7 mouse cellular contexts compared by ENCODE assay signal in the genomic region with DNA sequence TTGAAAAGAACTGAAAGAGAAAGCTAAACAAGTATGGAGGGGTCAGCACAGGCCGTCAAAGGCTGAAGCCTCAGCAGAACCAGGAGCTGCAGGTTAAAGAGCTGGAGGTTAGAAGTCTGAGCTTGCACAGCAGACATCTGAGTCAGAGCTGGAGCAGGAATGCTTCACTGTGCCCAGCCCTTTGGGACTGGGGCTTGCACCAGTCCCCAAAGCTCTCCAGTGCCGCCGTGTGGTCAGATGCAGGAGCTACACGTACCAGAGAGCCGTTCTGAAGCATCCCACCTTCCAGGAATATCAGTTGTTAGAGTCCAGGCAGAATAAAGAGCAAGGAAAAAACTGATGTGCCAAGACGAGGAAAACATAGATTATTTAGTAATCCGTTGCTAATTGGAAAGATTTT. TPM values are rescaled to one million over a fixed set of nuclear protein-coding genes. Genes with fewer than 3 reads are reported as not detected.
DNase-seq lines count a peak whose midpoint lies in the region; ATAC-seq and TF ChIP-seq lines count a peak whose summit lies in the region.

No protein-coding gene starts in this region.

- no peak overlapping the region for H3K27ac ChIP-seq in lung, embryonic 14.5 days (ENCODE audit: low read depth)
- no peak overlapping the region for H3K27ac ChIP-seq in olfactory bulb, adult 2 months (ENCODE audit: insufficient read depth, low read depth, low read length)

- no peak overlapping the region for H3K9ac ChIP-seq in lung, embryonic 14.5 days

- H3K36me3 ChIP-seq in lung, embryonic 14.5 days (ENCODE audit: insufficient read depth): no peaks in the 10 kb centered on the region

- TF ChIP-seq CTCF in lung, embryonic 14.5 days (IDR thresholded peaks at IDR 0.05; ENCODE audit: low read depth): peak; percentile 98
- TF ChIP-seq CTCF in olfactory bulb, adult 2 months (IDR thresholded peaks at IDR 0.05; ENCODE audit: insufficient read depth, low read depth, low read length): peak; percentile 72

- no peaks in the 10 kb centered on the region for H3K4me1 ChIP-seq in lung, embryonic 14.5 days (ENCODE audit: insufficient read depth)
- no peaks in the 10 kb centered on the region for H3K4me1 ChIP-seq in olfactory bulb, adult 2 months (ENCODE audit: control insufficient read depth, insufficient read depth, low read length)

- H3K9me3 ChIP-seq in lung, embryonic 14.5 days (ENCODE audit: low read depth, low read length): no peaks in the 10 kb centered on the region

- TF ChIP-seq POLR2A in olfactory bulb, adult 2 months (IDR thresholded peaks at IDR 0.05; ENCODE audit: insufficient read depth, low read depth, low read length): no peak

- intact Hi-C loops in heart, postnatal 36 days (cut with DNase I): no loop called here

- ATAC-seq in erythroid progenitor cell, adult 5-6 weeks (replicated peaks; ENCODE audit: low FRiP score, poor library complexity, severe bottlenecking): peak; percentile 68; the same call in 1 of the 2 replicates
- peak; percentile 87 for ATAC-seq in lung, embryonic 14.5 days (ENCODE audit: insufficient read depth)

- no peak overlapping the region for H3K4me3 ChIP-seq in lung, embryonic 14.5 days (ENCODE audit: low read depth, low read length)
- H3K4me3 ChIP-seq in olfactory bulb, adult 2 months (ENCODE audit: insufficient read depth, low read depth, low read length): no peak overlapping the region

- WGBS in large intestine, adult 2 months: under 1% methylated on average over 7 of the region's 7 CpGs
- WGBS in lung, embryonic 14.5 days: 1% methylated on average over 7 of the region's 7 CpGs
- WGBS in olfactory bulb, adult 2 months: 2% methylated on average over 7 of the region's 7 CpGs

- DNase-seq in MN1 (ENCODE audit: low spot score): peak; percentile 88
- DNase-seq in c-Kit-positive CD71-negative TER-119-negative erythroid progenitor cells, embryonic 14.5 days (ENCODE audit: low read depth): peak; percentile 55
- peak; percentile 60 to 74 for DNase-seq in heart, postnatal 36 days
- peak; percentile 7 for DNase-seq in large intestine, adult 2 months (ENCODE audit: low read depth, low spot score)
- peak; percentile 92 for DNase-seq in lung, embryonic 14.5 days

- H3K27me3 ChIP-seq in lung, embryonic 14.5 days (ENCODE audit: insufficient read depth, low read length): no peaks in the 10 kb centered on the region

- no peak overlapping the region for H3K4me2 ChIP-seq in lung, embryonic 14.5 days

RNA-seq across cellular contexts. Expression of a gene that starts 23.2 kb away (rescaled TPM):
- not detected in 2 replicates for total RNA-seq in erythroid progenitor cell, adult 5-6 weeks (2015; ENCODE audit: low replicate concordance)
- not detected in 2 replicates for total RNA-seq in erythroid progenitor cell, adult 5-6 weeks (2017; ENCODE audit: low replicate concordance)
- total RNA-seq in heart, postnatal 36 days (2021): not detected
- 0.12 TPM in 1 of 2 replicates, not detected in the other for polyA plus RNA-seq in large intestine, adult 2 months (2012; rRNA removed)
- 0.28 and 0.38 TPM in 2 replicates for polyA plus RNA-seq in lung, embryonic 14.5 days (2014; fragmentation: Nextera tagmentation; extraction: Ambion mirVana)
- polyA plus RNA-seq in olfactory bulb, adult 2 months (2012; ENCODE audit: insufficient read depth, insufficient read length, low replicate concordance, missing spikeins): not detected in 2 replicates

Comparison
In these comparisons a context has a peak if more than half of its experiments do, and no peak if none do; other contexts are left out.
1. DNase-seq: peak in every context shown above with its lines; median percentile 92 in lung, embryonic 14.5 days; 88 in MN1; 67 in heart, postnatal 36 days; 55 in c-Kit-positive CD71-negative TER-119-negative erythroid progenitor cells, embryonic 14.5 days; 7 in large intestine, adult 2 months.